Mouse (Mus musculus): ENCODE data around the gene Vmo1. TPM values are rescaled to one million over a fixed set of nuclear protein-coding genes. Genes with fewer than 3 reads are reported as not detected.
"Not testable (repeated sequence)": the region's sequence is repeated elsewhere in the genome, so short reads cannot be mapped to it uniquely, and the experiment has no call there.

Gene Vmo1
- polyA plus RNA-seq, 1 experiment: 0.30 TPM

GRCm38 (mm10) chr11:70551526-70551925 is 37.1 kb upstream of the Vmo1 start:
- H3K27me3 ChIP-seq (ENCODE audit: control insufficient read depth, insufficient read depth, low read length): no peaks in the 10 kb centered on the region
- H3K36me3 ChIP-seq (ENCODE audit: control insufficient read depth, insufficient read depth, low read length): no peaks in the 10 kb centered on the region
- H3K4me3 ChIP-seq (ENCODE audit: control insufficient read depth, low read depth, low read length): no peak overlapping the region
- TF ChIP-seq POLR2A (IDR thresholded peaks at IDR 0.05; ENCODE audit: control insufficient read depth, low read depth, low read length): no peak
- TF ChIP-seq CTCF (IDR thresholded peaks at IDR 0.05; ENCODE audit: control insufficient read depth, insufficient read depth, insufficient replicate concordance, low read depth, low read length): no peak
- no peaks in the 10 kb centered on the region for H3K4me1 ChIP-seq (ENCODE audit: control insufficient read depth, insufficient read depth, low read length)
- no peak overlapping the region for H3K27ac ChIP-seq (ENCODE audit: control insufficient read depth, insufficient read depth, low read depth, low read length)

- Histone ChIP-seq H3K27ac (ENCODE audit: control insufficient read depth, insufficient read depth, low read depth, low read length) (no peak overlapping the region), H3K27me3 (ENCODE audit: control insufficient read depth, insufficient read depth, low read length) (no peaks in the 10 kb centered on the region), H3K4me3 (ENCODE audit: control insufficient read depth, low read depth, low read length) (no peak overlapping the region), H3K4me1 (ENCODE audit: control insufficient read depth, insufficient read depth, low read length) (peaks cover 6% of the 10 kb centered on the region), H3K36me3 (ENCODE audit: control insufficient read depth, insufficient read depth, low read length) (no peaks in the 10 kb centered on the region)
- TF ChIP-seq POLR2A (IDR thresholded peaks at IDR 0.05; ENCODE audit: control insufficient read depth, low read depth, low read length) (no peak), CTCF (IDR thresholded peaks at IDR 0.05; ENCODE audit: control insufficient read depth, insufficient read depth, insufficient replicate concordance, low read depth, low read length) (no peak)
Measured at GRCm38 (mm10) chr11:70544496-70544895, 30.1 kb upstream of the Vmo1 start.

- Histone ChIP-seq H3K27me3 (ENCODE audit: control insufficient read depth, insufficient read depth, low read length) (no peaks in the 10 kb centered on the region), H3K4me3 (ENCODE audit: control insufficient read depth, low read depth, low read length) (no peak overlapping the region), H3K27ac (ENCODE audit: control insufficient read depth, insufficient read depth, low read depth, low read length) (no peak overlapping the region), H3K36me3 (ENCODE audit: control insufficient read depth, insufficient read depth, low read length) (no peaks in the 10 kb centered on the region), H3K4me1 (ENCODE audit: control insufficient read depth, insufficient read depth, low read length) (peaks cover 6% of the 10 kb centered on the region)
- TF ChIP-seq POLR2A (IDR thresholded peaks at IDR 0.05; ENCODE audit: control insufficient read depth, low read depth, low read length): no peak
- no peak for TF ChIP-seq CTCF (IDR thresholded peaks at IDR 0.05; ENCODE audit: control insufficient read depth, insufficient read depth, insufficient replicate concordance, low read depth, low read length)
Measured at GRCm38 (mm10) chr11:70541415-70541814, 27.0 kb upstream of the Vmo1 start.

GRCm38 (mm10) chr11:70540928-70541327 is 26.5 kb upstream of the Vmo1 start:
- no peaks in the 10 kb centered on the region for H3K36me3 ChIP-seq (ENCODE audit: control insufficient read depth, insufficient read depth, low read length)
- H3K27me3 ChIP-seq (ENCODE audit: control insufficient read depth, insufficient read depth, low read length): no peaks in the 10 kb centered on the region
- no peak overlapping the region for H3K27ac ChIP-seq (ENCODE audit: control insufficient read depth, insufficient read depth, low read depth, low read length)
- TF ChIP-seq CTCF (IDR thresholded peaks at IDR 0.05; ENCODE audit: control insufficient read depth, insufficient read depth, insufficient replicate concordance, low read depth, low read length) (no peak), POLR2A (IDR thresholded peaks at IDR 0.05; ENCODE audit: control insufficient read depth, low read depth, low read length) (no peak)
- H3K4me3 ChIP-seq (ENCODE audit: control insufficient read depth, low read depth, low read length): no peak overlapping the region
- peaks cover 6% of the 10 kb centered on the region for H3K4me1 ChIP-seq (ENCODE audit: control insufficient read depth, insufficient read depth, low read length)

GRCm38 (mm10) chr11:70539877-70540587 is 25.6 kb upstream of the Vmo1 start, which contains the start of gene Pld2:
TSS of gene Pld2 (plus strand) at chr11:70540064.
- H3K27ac ChIP-seq (ENCODE audit: control insufficient read depth, insufficient read depth, low read depth, low read length): no peak within 1 kb of the TSS
- H3K27me3 ChIP-seq (ENCODE audit: control insufficient read depth, insufficient read depth, low read length): no peaks in the 10 kb centered on the region
- TF ChIP-seq POLR2A (IDR thresholded peaks at IDR 0.05; ENCODE audit: control insufficient read depth, low read depth, low read length) (no peak), CTCF (IDR thresholded peaks at IDR 0.05; ENCODE audit: control insufficient read depth, insufficient read depth, insufficient replicate concordance, low read depth, low read length) (peak; percentile 37; the same call in 1 of the 2 replicates)
- peaks cover 6% of the 10 kb centered on the region for H3K4me1 ChIP-seq (ENCODE audit: control insufficient read depth, insufficient read depth, low read length)
- no peaks in the 10 kb centered on the region for H3K36me3 ChIP-seq (ENCODE audit: control insufficient read depth, insufficient read depth, low read length)
- peak within 1 kb of the TSS; percentile 71 for H3K4me3 ChIP-seq (ENCODE audit: control insufficient read depth, low read depth, low read length)

- Histone ChIP-seq H3K4me1 (ENCODE audit: control insufficient read depth, insufficient read depth, low read length) (peaks cover 6% of the 10 kb centered on the region), H3K27ac (ENCODE audit: control insufficient read depth, insufficient read depth, low read depth, low read length) (no peak overlapping the region), H3K36me3 (ENCODE audit: control insufficient read depth, insufficient read depth, low read length) (no peaks in the 10 kb centered on the region), H3K4me3 (ENCODE audit: control insufficient read depth, low read depth, low read length) (peak overlapping the region; percentile 71), H3K27me3 (ENCODE audit: control insufficient read depth, insufficient read depth, low read length) (no peaks in the 10 kb centered on the region)
- TF ChIP-seq POLR2A (IDR thresholded peaks at IDR 0.05; ENCODE audit: control insufficient read depth, low read depth, low read length) (no peak), CTCF (IDR thresholded peaks at IDR 0.05; ENCODE audit: control insufficient read depth, insufficient read depth, insufficient replicate concordance, low read depth, low read length) (no peak)
Measured at GRCm38 (mm10) chr11:70539423-70539822, 25.0 kb upstream of the Vmo1 start.

GRCm38 (mm10) chr11:70532839-70533238 is 18.4 kb upstream of the Vmo1 start, which contains the start of gene Gm40193:
TSS of gene Gm40193 (minus strand) at chr11:70532939.
- Histone ChIP-seq H3K4me3 (ENCODE audit: control insufficient read depth, low read depth, low read length) (no peak within 1 kb of the TSS), H3K4me1 (ENCODE audit: control insufficient read depth, insufficient read depth, low read length) (no peaks in the 10 kb centered on the region), H3K27me3 (ENCODE audit: control insufficient read depth, insufficient read depth, low read length) (no peaks in the 10 kb centered on the region), H3K27ac (ENCODE audit: control insufficient read depth, insufficient read depth, low read depth, low read length) (no peak within 1 kb of the TSS), H3K36me3 (ENCODE audit: control insufficient read depth, insufficient read depth, low read length) (no peaks in the 10 kb centered on the region)
- TF ChIP-seq CTCF (IDR thresholded peaks at IDR 0.05; ENCODE audit: control insufficient read depth, insufficient read depth, insufficient replicate concordance, low read depth, low read length) (no peak), POLR2A (IDR thresholded peaks at IDR 0.05; ENCODE audit: control insufficient read depth, low read depth, low read length) (no peak)

- not testable (repeated sequence) for H3K27me3 ChIP-seq (ENCODE audit: control insufficient read depth, insufficient read depth, low read length); H3K36me3 ChIP-seq (ENCODE audit: control insufficient read depth, insufficient read depth, low read length); H3K27ac ChIP-seq (ENCODE audit: control insufficient read depth, insufficient read depth, low read depth, low read length); H3K4me3 ChIP-seq (ENCODE audit: control insufficient read depth, low read depth, low read length); H3K4me1 ChIP-seq (ENCODE audit: control insufficient read depth, insufficient read depth, low read length)
Measured at GRCm38 (mm10) chr11:70531065-70531464, 16.6 kb upstream of the Vmo1 start.

Measured in testis, adult 2 months (tissue).